Mouse (Mus musculus) right cerebral cortex, postnatal 10 days (tissue): ENCODE results near the gene Dnajc1.

Source experiments
- DNase-seq, 2 experiments: peaks; one replicate each; pipeline ENCODE4 v3.0.0; 2021; ENCODE audit warnings: low spot score in 2 of 2

Gene Dnajc1

DNA sequence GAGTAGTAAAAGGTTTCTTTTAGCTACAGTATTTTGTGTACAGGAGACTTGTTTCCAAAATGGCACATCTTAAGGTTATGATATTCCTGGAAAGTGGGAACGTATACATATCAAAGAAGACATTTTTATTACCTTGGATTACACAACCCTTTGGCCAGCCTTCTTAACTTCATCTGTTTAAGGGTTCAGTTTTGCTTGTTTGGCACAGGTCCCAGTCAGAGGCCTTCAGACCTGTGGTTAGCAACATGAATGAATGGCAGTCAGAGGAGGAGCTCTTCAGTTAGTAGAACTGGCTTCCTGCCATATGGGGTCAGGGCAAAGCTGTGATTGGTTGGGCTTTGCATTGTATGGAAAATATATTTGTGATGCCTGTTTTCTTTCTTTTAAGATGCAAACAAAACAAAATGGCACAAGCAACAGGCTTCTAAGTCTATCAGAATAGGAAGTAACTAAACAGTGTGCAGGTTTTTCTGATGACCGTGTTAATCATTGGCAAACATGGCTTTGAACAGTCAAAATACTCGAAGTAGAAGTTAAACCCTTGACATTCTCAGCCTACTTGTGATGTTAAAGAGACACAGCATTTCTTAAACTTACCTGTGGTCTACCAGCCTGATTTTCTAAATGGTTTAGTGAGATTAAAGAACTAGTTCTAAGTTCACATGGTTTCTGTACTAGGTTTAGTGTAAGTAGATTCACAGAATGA, 196.8 kb downstream of the Dnajc1 start:
- no peak for DNase-seq

DNA sequence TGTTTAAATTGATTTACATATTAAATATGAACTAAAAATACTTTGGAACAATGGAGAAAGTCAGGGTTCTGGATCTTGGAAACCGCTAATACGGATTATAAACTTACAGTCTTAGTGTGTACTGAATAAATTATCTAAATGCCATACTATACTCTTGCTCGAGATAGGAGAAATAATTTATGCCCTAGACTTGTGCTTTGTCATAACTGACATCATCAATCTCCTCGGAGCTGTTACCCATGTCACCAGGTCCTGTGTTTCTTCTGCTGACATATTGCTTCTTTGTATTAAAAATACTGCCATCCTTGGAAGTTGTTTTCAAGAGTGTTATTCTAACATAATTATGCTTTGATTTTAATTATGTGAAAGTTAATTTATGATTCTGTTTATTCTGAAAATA, 197.3 kb downstream of the Dnajc1 start:
- no peak for DNase-seq

DNA sequence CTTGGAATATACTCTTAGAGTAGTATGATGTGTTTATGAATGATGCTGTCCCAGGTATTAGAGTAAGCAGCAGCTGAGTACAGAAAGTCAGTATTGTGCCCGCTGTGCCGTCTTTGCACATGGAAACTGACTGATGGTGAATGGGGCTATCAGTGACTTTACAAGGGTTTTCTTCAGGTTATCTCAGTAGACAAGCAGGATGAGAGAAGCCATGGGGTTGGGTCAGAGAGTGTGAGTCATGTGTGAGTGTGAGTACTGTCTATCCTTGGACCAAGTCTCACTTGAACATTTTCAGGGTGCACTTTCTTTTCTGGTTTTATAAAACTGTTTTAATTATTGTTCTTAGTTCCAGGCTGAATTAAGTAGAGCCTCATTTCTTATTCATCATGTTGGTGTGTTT, 204.3 kb downstream of the Dnajc1 start:
- no peak for DNase-seq

DNA sequence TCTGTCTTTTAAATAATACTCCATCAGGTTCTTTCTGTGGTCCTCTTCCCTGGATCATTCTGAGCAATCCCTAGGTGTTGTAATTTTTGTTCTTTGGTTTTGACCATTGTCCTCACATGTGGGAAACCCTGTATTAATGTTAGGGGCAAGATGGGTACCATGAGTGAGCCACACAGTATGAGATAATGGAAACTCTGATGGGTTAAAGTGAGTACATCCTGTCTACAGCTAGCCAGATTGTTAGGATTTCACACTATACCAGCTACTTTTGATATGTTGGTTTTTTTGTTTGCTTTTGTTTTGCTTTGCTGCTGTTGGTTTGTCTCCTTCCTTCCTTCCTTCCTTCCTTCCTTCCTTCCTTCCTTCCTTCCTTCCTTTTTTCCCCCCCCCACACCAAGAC, 209.6 kb downstream of the Dnajc1 start:
- no peak for DNase-seq

DNA sequence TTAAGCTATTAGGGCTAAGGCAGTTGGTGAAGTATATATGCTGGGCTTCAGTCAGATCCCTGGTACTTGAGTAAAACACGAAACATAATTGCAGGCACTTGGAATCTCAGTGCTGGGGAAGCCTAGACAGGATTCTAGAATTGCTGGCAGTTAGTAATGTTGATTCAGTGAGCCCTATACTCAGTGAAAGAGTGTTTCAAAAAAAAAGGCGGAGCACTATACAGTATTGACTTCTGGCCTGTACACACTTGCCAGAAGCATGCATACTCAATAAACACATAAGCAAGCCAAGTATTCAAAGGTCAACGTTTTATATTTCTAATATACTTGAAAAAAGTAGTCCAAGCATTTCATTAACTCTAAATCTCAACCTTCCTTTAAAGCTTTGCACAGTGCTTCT, 211.0 kb downstream of the Dnajc1 start:
- no peak for DNase-seq

DNA sequence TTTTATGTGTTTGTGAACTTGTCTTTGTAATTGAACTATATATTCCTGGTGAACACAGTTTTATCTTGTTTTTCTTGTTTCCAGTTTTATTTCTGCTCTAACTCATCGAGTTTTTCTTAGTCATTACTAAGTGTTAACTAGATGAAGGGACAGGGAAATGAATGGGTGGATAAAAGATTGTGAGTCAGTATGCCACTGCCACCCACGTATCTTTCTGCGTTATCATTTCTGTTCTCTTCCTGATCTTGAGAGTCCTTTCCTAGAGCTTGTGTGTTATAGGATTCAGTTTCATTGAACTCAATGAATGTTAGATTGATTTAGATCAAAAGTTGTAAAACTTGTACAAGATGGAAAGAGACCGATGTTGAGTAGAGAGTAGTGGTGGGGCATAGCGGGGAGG, 212.3 kb downstream of the Dnajc1 start:
- no peak for DNase-seq

DNA sequence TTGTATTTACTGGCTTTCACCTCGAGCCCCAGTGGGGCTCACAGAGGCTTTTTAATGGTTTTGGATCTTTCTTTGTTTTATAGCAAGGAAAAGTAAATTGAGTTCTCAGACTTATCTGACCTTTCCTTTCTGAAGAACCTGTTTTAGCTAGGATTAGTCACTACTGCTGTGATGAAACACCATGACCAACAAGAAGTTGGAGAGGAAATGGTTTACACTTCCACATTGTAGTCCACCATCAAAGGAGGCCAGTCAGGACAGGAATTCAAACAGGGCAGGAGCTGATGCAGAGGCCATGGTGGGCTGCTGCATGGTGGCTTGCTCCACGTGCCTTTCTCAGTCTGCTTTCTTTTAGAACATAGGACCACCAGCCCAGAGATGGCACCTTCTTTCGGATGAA, 216.4 kb downstream of the Dnajc1 start:
- DNase-seq, result no peak

DNA sequence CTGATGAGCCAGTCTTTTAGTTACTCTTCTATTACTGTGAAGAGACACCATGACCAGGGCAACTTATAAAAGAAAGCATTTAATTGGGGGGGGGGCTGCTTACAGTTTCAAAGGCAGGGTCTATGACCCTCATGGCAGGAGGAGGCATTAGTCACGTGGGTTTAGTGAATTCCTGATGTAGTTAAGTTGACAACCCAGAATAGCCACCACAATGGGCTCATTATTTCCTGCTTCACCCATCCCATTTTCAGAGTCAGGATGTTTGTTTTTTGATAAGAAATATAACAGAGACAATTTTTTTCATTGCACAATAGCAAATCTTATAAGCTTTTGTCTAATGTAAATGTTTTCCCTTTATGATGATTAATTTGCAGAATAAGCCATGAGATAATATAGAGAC, 217.4 kb downstream of the Dnajc1 start:
- no peak for DNase-seq

DNA sequence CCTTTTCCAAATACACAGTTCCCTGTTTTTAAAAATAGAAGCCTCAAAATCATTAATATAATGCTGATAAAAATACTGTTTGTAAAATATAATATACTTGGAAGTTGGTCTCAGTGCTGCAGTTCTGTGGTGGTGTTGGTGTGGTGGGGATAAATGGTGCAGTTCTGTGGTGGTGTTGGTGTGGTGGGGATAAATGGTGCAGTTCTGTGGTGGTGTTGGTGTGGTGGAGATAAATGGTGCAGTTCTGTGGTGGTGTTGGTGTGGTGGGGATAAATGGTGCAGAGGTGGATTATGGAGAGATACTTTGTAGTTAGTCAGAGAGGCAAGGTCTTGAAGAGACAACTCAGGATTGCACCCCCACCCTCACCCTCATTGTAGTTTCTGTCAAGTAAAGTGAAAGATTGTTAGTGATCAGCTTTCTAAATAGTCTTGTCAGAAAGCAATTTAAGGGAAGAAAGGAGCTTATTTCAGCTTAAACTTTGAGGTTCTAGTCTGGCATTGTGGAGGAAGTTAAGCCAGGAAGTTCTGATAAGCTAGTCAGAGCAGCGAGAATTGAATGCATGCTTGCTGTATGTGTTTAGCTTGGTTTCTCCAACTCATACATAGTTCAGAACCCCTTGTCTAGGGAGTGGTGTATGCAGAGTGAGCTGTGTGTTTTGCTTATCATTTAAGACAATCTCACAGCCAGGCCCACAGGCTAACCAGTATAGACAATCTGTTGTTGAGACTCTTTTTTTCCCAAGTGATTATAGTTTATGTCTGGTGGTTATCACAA, 223.3 kb downstream of the Dnajc1 start:
- DNase-seq, result no peak

DNA sequence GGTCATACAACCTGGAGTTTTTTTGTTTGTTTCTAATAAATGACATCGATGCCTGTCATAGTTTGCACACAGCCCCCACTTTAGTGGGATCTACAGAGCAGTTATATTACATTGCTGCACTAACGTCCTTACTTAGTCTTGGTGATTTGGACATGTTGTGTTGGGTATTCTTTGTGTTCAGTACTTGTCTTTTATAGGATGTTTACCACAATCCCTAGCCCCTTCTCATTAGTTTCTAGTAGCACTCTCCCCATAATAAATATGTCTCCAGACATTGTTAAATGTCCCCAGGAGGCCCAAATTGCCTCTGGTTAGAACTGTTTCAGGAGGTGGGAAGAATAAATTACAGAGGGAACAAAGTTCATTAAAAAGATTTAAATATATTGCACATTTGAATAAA, 227.1 kb downstream of the Dnajc1 start:
- no peak for DNase-seq

DNA sequence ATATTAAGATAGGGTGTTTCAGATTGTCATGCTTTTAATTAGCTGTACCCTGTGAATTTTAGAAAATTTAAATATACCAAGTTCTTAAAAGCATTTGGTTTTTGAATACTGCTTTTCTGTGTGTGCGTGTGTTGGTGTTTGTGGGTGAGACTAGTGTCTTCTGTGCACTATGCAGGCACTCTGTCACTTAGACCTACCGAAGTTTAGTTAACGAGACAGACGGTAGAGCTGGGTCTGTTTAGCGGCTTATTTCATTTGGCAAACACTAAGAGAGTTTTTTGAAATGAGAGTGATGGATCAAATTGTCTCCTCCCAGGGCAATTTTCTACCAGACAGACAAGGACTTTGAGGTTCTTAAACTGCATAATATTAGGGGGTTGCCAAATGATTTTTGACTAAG, 231.6 kb downstream of the Dnajc1 start:
- no peak for DNase-seq

DNA sequence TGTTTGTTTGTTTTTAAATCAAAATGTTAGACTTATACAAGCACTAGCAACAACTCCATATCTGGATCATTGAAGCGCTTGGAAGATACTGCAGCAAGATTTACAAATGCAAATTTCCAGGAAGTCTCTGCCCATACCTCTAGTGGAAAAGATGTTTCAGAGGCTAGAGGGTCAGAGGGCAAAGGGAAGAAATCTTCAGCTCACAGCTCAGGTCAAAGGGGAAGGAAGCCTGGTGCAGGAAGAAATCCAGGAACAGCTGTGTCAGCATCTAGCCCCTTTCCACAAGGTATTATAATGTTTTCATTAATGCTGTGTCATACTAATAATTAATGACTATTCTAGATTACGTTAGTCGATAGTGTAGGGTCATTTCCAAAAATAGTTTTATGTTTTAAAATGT, 233.2 kb downstream of the Dnajc1 start:
- DNase-seq, result no peak

DNA sequence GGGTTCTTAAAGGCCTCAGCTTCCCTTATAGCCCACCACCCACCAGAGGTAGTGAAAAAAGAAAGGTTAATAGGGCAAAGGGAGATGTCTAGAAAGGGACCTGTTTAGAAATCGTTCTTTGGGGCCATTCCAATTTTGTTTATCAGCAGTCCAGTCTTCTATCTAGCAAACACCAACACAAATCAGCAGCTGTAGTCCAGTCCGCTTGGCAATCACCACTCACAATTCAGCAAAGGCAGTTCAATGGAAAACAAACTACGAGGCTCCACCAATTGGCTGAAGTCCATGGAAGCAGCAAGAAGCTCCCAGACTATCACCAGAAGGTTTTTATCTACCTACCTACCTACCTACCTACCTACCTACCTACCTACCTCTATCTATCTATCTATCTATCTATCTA, 236.5 kb downstream of the Dnajc1 start:
- DNase-seq, result no peak
